Mouse (Mus musculus): ENCODE measurements around the gene Aifm2.

DNA sequence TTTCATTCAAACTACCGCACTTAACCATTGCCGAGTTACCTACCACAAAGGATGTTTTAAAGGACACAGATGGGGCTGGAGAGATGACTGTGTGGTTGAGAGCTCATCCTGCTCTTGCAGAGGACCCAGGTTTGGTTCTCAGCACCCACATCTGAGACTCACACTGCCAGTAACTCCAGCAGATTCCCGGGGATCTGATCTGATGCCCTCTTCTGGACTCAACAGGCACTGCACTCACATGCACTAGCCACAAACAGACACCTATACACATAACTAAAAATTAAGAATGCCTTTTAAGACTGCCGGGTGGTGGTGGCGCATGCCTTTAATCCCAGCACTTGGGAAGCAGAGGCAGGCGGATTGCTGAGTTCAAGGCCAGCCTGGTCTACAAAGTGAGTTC, 15.1 kb downstream of the Aifm2 start:
- TF ChIP-seq CTCF (IDR thresholded peaks at IDR 0.05; ENCODE audit: low read depth, low read length) (no peak), POLR2A (IDR thresholded peaks at IDR 0.05; ENCODE audit: borderline replicate concordance, low read depth, low read length) (no peak)
